Mouse (Mus musculus): ENCODE results near the gene Pik3r6.

Pik3r6 gene

DNA sequence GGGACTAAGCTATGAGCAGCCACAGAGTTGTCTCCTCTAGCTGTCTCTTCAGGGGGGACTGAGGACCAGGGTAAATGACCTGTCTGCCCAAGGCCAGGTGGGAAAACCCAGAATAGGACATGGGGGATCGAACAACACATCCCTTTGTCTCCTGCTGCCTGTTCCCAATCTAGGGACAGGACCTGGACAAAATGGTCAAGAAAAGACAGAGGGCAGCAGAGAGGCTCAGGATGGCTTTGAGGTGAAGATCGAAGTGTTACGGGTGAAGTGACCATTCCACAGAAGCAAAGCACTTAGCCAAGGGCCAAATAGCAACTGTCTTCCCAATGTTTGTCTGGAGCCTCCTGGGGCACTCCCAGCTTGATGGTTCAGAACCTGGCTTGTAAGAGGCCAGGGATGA is 16.7 kb upstream of the Pik3r6 start:
- intact Hi-C loops (cut with DNase I) = no loop called here

DNA sequence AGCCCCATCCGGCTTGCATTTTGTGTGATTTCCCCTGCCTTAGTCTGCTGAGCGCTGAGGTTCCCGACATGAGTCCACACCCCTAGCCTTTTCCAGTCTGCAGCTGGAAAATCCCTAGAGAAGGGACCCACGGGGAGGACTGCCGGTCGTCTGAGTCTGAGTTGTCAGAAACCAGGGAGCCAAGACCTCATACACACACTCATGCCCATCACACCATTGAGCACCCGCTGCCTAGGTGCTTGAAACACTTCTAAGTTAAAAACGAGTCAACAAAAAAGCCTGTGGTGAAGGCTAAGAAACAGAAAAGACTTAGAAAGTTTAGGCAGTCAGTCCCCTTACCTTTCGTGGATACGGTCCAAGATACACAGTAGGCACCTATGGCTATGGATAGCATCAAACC is 15.1 kb upstream of the Pik3r6 start:
- intact Hi-C loops (cut with DNase I) = no loop called here

DNA sequence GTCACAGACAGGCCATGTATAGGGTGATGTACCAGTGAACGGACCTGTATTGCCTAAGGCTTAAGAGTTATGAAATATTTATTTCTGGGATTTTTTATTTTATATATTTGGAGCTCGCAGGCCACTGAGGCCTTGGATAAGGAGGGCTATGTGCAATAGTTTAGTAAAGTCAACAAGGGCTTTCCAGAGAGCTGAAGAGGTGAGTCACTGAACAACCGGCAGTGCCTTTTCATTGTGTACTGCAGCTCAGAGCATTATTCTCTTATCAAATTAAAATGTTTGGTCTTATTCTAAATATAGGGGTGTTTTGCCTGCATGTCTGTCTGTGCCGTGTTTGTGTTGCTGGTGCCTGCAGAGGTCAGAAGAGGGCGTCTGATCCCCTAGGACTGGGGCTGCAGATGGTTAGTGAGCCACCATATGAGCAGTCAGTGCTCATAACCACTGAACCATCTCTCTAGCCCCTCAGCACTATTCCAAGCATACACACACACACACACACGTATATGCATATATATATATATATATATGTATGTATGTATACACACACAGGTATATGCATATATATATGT is 14.5 kb upstream of the Pik3r6 start:
- intact Hi-C loops (cut with DNase I) = no loop called here

DNA sequence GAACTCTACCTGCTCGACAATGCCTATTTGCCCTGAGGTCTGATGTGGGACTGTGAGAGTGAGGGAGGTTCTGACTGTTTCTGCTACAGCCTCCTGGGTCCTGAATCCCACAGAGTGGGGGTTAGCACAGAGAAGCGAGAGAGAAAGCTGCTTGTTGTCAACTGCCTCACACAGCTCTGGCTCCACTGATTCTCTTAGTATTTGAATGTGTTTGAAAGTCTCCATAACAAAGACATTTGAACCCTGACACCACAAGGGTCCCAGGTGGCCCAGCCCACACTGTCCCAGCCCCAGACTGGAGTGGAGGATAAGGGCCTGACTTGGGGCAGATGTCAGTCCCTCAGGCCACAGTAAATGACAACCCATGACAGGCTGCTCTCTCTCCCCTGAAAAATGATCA is 13.6 kb upstream of the Pik3r6 start:
- intact Hi-C loops (cut with DNase I) = no loop called here

DNA sequence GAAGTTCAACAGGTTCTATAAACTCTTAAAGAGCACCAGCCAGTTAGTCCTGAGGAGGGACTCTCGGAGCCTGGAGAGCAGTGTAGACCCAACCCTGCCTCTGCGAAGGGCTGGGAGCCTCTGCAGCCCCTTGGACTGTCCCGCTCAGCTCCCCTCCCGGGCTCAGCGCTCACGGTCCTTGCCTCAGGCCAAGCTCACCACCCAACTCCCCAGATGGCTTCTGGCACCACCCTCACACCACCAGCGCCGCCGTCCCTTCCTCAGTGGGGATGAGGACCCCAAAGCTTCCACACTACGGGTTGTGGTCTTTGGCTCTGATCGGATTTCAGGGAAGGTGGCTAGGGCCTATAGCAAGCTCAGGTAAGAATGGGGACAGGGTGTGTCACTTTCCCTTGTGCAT is 10.2 kb upstream of the Pik3r6 start:
- intact Hi-C loops (cut with DNase I) = no loop called here

DNA sequence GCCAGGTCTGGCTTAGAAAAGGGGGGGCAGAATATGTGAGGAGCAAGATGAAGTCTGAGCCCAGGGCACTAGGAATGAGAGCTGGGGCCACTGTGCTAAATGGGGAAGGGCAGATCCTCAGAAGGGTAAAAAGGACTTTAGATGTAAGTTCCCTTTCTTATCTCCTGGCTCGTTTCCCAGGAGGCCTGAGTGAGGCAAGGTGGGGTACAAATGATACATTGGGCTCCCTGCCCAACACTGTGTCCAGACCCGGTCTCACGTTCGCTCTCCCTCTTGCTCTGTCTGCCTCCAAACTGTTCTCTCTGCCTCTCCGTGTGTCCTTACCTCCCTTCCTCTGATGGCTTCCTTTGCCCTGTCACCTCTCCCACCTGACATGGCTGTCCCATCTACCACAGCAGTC is 9.1 kb upstream of the Pik3r6 start:
- intact Hi-C loops (cut with DNase I) = no loop called here

DNA sequence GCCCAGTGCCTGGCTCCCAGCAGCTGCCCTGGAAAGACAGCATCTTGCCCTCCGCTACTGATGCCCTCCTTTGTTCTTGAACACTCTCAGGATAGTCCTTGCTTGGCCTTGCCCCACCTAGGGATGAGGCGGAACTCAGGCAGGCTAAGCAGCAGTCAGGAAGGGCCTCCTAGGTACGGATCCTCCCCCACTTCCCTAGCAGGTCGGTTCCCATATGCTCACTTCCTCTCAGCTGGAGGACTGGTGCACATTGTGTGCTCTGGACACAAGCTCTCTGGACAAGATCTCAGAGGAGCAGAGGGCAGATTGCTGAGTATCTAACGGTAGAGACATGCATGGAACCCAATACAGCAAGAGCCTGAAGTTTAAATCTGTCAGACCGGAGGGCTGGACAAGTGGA is 5.7 kb upstream of the Pik3r6 start:
- intact Hi-C loops (cut with DNase I) = loop anchor here (5.0 kb wide), 1 partner anchor 50 kb away; no protein-coding TSS in a partner anchor

DNA sequence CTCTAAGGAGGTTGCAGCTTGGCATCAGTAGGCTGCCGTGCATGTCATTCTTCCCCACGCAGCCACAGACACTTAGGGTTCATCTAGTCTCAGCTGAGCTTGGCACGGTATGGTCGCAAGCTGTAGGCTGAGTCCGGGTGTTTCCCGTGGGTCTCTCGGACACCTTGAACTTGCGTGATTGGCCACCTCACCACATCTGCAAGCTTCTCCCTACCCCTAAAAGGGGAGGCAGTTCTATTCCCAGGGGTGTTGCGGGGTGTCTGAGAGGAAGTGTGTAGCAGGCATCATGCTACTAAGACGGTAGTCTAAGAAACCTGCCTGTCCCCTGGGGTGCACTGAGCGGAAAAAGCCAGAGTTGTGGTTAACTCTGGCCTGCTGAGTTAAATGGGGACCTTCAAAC is 4.3 kb upstream of the Pik3r6 start:
- intact Hi-C loops (cut with DNase I) = loop anchor here (5.0 kb wide), 1 partner anchor 49 kb away; no protein-coding TSS in a partner anchor

DNA sequence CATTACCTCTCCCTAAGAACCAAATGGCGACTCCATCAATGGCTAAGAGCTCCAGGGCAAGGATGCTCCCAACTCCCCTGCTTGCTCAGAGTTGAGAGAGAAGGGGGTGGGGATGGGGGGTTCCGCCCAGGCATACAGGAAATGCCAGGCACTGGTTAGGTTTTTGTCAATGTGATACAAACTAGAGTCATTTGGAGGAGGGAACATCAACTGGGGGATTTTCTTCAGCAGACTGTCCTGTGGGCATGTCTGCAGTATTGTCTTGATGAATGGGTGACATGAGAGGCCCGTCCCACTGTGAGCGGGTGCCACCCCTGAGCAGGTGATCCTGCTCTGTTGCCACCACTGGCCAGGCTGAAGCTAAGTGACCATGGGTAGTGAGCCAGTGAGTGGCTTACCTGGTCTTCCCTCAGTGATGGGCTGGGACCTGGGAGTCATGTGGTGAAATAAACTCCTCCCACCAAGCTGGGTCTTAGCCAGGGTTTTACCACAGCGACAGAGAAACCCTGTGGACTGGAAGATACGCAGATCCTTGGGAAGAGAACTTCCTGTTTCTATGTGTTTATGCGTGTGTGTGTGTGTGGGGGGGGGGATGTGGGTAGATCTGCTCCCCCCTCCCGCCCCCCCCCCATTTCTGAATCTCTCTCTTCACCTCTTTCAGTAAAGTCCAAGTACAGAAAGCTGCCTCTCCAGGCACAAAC is 3.7 kb upstream of the Pik3r6 start:
- intact Hi-C loops (cut with DNase I) = loop anchor here (5.0 kb wide), 1 partner anchor 48 kb away; no protein-coding TSS in a partner anchor

DNA sequence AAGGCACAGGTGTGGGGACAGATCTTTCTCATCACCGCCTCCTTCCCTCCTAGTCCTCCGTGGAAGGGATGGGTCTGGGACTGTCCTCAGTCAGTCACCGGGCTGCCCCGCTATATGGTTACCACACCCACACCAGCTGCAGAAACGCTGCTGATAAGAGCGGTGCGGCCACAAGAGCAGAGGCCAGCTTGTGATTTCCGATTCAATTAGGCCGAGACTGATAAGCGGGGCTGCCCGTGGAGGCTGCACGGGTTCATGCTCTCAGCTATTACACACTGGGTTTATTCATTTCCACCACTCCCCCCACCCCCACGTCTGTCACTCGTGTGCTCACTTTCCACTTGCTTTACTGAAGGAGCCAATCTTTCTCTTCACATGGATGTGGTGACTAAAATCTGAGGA is 1.9 kb upstream of the Pik3r6 start:
- intact Hi-C loops (cut with DNase I) = no loop called here

DNA sequence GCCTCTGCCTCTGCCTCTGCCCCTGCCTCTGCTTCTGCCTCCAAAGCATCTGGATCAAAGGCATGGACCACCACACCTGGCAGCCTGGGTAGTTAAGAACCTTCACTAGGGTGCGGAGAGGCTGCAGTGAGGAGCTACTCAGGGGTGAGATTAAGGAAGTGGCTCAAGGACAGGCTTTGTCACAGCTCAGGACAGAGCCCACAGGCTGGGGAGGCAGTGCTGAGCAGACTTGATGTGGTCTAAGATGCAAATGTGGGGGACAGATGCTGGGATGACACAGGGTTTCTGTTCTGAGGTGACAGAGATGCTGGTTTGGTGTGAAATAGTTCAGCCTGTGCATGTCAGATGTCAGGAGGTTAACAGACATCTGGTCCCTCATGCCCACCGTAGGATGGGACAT is 411 bp upstream of the Pik3r6 start:
- intact Hi-C loops (cut with DNase I) = no loop called here

DNA sequence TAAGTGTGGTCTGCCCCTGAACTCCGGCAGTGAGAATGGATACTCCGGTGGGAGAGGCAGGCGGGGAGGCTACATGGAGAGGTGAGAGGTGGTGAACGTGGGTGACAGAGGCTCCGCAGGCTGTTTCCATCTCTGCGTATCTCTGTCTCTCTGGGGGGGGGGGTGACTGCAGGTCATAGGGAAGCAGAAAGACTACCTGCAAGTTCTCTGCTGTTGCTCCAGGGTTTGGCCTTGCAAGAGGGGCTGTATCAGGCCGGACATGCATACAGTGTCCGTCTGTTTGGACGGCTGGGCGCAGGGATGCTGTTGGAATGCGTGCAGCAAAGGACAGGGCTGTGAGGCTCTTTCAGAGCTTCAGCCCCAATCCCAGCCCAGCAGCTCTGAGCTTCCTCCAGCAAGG is 2.1 kb downstream of the Pik3r6 start:
- intact Hi-C loops (cut with DNase I) = no loop called here

DNA sequence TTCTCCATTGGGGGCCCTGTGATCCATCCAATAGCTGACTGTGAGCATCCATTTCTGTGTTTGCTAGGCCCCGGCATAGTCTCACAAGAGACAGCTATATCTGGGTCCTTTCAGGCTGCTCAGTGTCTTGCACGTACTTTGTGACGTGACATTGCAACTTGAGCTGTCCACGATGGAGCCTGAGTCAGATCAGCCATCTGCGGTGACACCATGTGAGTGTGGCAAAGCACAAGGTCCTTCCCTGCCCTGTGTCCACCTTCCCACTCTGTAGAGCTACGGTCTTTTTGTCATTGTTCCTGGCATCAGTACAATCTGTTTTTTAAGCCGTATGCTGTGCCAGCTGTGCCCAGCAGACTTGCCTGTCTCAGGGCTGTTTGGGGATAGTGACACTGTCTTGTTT is 4.4 kb downstream of the Pik3r6 start:
- intact Hi-C loops (cut with DNase I) = no loop called here

DNA sequence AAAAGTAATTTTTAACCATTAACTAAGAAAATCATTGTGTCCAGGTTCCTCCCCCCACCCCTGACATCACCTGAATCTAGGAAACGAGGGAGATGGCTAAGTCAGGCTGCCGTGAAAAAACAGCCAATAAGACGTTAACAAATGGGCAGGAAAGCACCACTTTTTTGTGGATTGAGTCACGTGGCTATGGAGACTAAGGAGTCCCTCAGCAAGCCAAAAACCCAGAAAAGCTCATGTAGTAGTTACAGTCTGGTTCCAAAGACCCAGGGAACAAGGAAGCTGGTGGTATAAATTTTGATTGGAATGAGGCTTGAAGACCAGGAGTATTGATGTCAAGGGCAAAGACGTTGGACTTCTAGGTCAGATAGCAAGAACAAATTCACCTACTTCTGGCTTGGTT is 5.8 kb downstream of the Pik3r6 start:
- intact Hi-C loops (cut with DNase I) = no loop called here

DNA sequence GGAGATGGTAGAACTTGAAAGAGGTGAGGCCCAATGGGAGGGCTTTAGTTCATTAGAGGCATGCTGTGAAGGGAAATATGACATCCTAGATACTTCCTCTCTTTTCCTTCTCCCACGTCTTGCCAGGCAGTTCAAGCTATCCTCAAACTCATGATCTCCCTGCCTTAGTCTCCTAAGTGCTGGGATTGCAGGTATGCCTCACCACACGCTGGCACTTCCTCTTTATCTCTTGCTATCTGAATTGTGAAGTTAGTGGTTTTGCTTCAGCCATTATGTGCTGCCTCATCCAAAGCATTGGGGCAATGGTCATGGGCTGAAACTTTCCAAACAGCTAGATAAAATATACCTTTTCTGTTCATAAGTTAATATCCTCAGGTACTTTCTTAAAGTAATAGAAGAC is 6.4 kb downstream of the Pik3r6 start:
- intact Hi-C loops (cut with DNase I) = no loop called here

DNA sequence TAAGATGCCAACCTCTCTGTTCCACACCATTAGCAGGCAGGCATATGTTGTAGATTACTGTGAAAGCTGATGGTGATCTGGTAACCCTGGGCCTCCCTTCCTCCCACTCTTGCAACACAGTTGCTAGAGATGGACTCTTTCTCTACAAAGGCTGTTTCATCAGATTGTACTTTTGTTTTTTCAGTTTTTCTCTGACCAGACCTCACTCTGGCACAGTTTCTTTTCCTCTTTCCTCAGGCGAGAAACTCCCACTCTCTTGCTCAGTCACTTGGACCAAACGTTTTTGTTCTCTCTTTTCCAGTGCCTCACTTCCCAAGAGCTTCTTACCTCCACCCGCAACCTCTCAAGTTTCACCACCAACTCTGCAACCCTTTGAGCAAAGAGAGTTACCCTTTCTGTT is 11.2 kb downstream of the Pik3r6 start:
- intact Hi-C loops (cut with DNase I) = no loop called here

DNA sequence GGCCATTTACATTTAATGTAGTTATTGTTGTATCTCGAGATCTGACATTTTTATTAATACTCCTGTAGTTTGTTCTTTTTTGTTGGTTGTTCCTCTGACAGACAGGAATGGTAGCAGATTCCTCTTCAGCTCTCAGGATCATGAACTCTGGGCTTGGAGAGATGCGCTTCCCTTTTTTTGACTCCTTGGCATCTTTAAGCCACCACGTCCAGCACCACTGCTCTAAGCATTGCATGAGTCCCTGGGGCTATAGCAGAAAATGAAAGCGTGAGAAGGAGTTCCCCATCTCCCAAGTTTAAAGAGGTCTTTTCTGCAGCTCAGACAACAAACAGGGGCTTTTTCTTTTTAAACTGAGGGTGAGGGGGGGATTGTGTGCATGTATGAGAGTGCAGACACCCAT is 16.5 kb downstream of the Pik3r6 start:
- intact Hi-C loops (cut with DNase I) = no loop called here

DNA sequence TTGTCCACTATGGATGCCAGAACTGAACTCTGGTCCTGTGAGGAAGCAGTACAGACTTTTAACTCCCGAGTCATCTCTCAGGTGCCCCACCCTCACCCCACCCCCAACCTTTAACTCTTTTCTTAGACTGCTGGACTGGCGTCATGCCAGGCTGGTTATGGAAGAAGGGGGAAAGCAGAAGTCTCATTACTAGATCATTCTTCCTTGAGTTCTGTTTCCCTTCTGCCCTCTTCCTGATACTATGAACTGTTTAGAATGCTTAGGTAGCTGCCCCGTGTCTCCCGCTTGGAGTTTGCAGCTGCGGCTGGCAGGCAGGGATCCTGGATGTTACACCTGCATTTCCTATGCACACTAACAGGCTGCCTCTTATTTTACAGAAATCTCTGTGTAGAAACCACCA is 17.0 kb downstream of the Pik3r6 start:
- intact Hi-C loops (cut with DNase I) = no loop called here

DNA sequence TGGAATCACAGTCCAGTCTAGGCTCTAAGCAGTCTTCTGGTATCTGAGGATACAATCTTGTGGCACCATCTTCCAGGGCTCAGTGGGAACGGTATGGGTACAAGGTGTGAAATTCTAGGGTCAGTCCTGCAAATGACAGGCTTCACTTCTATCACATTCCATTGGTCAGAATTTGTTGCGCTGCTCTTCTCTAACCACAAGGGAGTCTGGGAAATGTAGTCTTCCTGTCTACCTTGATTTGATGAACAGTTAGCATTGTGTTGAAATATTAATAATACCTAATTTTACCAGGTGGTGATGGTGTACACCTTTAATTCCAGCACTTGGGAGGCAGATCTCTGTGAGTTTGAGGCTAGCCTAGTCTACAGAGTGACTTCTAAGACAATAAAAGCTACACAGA is 17.6 kb downstream of the Pik3r6 start:
- intact Hi-C loops (cut with DNase I) = no loop called here

DNA sequence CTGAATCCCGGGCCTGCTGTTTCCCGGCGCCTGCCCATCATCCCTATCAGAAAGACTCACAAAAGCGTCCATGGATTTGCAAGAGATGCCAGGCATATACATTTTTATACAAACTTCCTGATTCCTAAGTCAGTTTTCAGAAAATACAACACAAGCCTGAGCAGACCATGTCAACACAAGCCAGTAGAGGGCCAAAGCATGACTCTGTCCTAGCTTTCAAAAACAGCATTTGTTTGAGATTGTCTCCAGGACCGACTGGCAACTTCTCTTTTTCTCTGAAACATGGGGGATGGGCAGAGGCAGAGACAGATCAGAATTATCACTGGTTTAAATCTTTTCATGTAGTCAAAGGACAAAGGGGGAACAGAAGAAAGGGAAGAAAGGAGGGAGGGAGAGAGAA is 18.5 kb downstream of the Pik3r6 start:
- intact Hi-C loops (cut with DNase I) = no loop called here

DNA sequence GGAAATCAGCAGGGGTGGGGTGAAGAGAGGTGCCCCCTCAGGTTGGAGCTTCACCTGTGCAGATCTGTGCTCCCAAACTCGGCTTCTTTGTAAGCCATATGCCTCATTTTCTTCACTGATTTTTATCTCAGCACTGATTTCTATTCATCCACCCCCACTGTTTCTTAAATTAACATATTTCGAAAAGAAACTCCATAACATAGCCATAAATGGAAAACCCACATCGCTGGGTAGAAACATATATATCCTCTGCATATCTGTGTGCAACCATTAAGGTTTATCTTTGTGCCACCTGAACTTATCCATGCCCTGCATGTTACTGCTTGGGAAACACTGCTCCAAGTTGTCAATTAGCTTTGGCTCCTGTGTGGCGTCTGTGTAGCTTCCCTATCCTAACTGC is 23.6 kb downstream of the Pik3r6 start:
- intact Hi-C loops (cut with DNase I) = no loop called here

DNA sequence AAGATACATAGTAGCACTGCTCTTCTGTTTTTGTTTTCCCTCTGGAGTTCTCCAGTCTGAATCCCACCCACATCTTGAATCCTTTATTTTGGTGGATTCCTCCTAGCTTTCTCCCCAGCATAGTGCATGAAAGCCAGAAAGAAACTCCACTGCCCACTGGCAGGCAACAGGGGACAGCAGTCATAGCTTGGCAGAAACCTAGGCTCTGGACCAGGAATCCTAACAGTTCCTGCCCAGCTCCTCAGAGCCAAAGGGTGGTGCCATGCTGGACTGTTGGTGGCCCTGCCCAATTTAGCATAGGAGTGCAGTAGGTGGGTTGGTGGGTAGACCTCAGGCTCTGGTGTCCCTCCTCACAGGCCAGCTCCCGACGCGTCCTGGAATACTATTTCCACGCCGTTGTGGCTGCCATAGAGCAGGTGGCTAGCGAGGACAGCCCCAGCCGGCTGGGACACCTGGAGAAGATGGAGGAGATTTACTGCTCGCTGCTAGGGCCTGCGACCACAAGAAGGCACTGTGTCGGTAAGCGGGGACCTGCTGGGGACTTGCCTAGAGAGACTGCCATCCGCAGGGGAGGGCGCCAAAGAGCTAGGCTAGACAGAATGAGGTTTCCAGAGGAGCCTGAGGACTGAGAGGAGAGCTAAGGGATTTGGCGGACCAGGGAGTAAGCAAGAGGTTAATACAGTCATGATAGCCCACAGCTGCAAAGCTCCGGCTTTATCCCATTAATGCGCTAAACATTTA is 28.4 kb downstream of the Pik3r6 start:
- intact Hi-C loops (cut with DNase I) = no loop called here

Measured in adrenal gland (tissue).